ENCODE assay signal across 9 mouse cellular contexts in the genomic region with DNA sequence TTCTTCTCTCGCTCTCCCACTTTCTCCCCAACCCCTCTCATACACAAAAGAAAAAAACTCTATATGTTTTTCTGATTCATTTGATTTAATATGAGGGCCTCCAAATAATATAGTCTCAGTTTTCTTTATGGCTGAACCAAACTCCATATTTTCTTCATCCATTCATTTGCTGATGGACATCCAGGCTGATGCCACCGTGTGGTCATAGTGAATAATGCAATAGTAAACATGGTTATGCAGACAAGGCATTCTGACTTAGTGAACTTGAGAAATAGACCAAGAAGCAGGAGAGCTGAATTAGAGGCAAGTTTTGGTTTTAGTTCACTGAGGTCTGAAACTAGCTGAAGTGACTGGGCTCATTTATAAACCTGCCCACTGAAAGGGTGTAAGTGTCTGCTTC. TPM values are rescaled to one million over a fixed set of nuclear protein-coding genes. Genes with fewer than 3 reads are reported as not detected.
DNase-seq lines count a peak whose midpoint lies in the region; ATAC-seq and TF ChIP-seq lines count a peak whose summit lies in the region.
"Had no signal": no experiment of that assay in that cellular context is flagged by ENCODE, and none has a peak within 500 bp of the region (broad histone marks: within the 10 kb centered on the region; RNA-seq: fewer than 3 reads in every experiment).

No protein-coding gene starts in this region.

- 52% methylated on average over 2 of the region's 2 CpGs for WGBS in hindbrain, embryonic 14.5 days
- WGBS in hindbrain, embryonic 13.5 days: 58% methylated on average over 2 of the region's 2 CpGs
- 51% methylated on average over 2 of the region's 2 CpGs for WGBS in thymus, adult 2 months

- H3K27ac ChIP-seq in hindbrain, embryonic 14.5 days: no peak overlapping the region
- no peak overlapping the region for H3K27ac ChIP-seq in hindbrain, embryonic 13.5 days
- H3K27ac ChIP-seq in thymus, adult 2 months (ENCODE audit: control insufficient read depth, insufficient read depth, low read length): no peak overlapping the region

- no peak for ATAC-seq in hindbrain, embryonic 14.5 days (ENCODE audit: low FRiP score)
- no peak for ATAC-seq in hindbrain, embryonic 13.5 days (ENCODE audit: low FRiP score)
- ATAC-seq: hindbrain, embryonic 16.5 days had no signal

- H3K27me3 ChIP-seq in hindbrain, embryonic 14.5 days (ENCODE audit: control insufficient read depth, insufficient read depth, low read length): no peaks in the 10 kb centered on the region
- H3K27me3 ChIP-seq in hindbrain, embryonic 13.5 days: no peaks in the 10 kb centered on the region
- no peaks in the 10 kb centered on the region for H3K27me3 ChIP-seq in thymus, adult 2 months (ENCODE audit: control insufficient read depth, insufficient read depth, low read length)

- no peak overlapping the region for H3K4me3 ChIP-seq in hindbrain, embryonic 14.5 days (replicated peaks; ENCODE audit: low read length)
- H3K4me3 ChIP-seq in hindbrain, embryonic 13.5 days: no peak overlapping the region
- H3K4me3 ChIP-seq in thymus, adult 2 months (ENCODE audit: control insufficient read depth, insufficient read depth, low read length): no peak overlapping the region

- TF ChIP-seq CTCF in thymus, adult 2 months (IDR thresholded peaks at IDR 0.05; ENCODE audit: borderline replicate concordance, control insufficient read depth, extremely low read depth, insufficient read depth, low read length, poor library complexity): no peak

- no peak overlapping the region for H3K4me2 ChIP-seq in hindbrain, embryonic 14.5 days (replicated peaks)
- H3K4me2 ChIP-seq in hindbrain, embryonic 13.5 days: no peak overlapping the region

- H3K9me3 ChIP-seq in hindbrain, embryonic 14.5 days (ENCODE audit: control insufficient read depth, low read length): no peaks in the 10 kb centered on the region
- H3K9me3 ChIP-seq in hindbrain, embryonic 13.5 days: no peaks in the 10 kb centered on the region

- H3K4me1 ChIP-seq in hindbrain, embryonic 14.5 days (replicated peaks; ENCODE audit: control insufficient read depth, insufficient read depth, low read length): no peaks in the 10 kb centered on the region
- no peaks in the 10 kb centered on the region for H3K4me1 ChIP-seq in hindbrain, embryonic 13.5 days (replicated peaks)
- no peaks in the 10 kb centered on the region for H3K4me1 ChIP-seq in thymus, adult 2 months (replicated peaks; ENCODE audit: control insufficient read depth, insufficient read depth, low read length)

- peak; percentile 77 for DNase-seq in hindbrain, embryonic 14.5 days (ENCODE audit: low spot score)
- peak; percentile 28 to 43 for DNase-seq in B cell, adult 2 months
- peak; percentile 18 for DNase-seq in MEL-GATA-1-ER (ENCODE audit: extremely low read depth, low read depth)
- peak; percentile 72 for DNase-seq in induced T-regulatory cell, adult 2 months (ENCODE audit: low read depth)
- DNase-seq in urinary bladder, adult 2 months (ENCODE audit: low spot score): no peak
- DNase-seq in thymus, postnatal 36 days: no peak
- no peak for DNase-seq in thymus, adult 2 months

- no peaks in the 10 kb centered on the region for H3K36me3 ChIP-seq in hindbrain, embryonic 14.5 days (replicated peaks; ENCODE audit: control insufficient read depth, insufficient read depth)
- H3K36me3 ChIP-seq in hindbrain, embryonic 13.5 days: no peaks in the 10 kb centered on the region
- H3K36me3 ChIP-seq in thymus, adult 2 months (ENCODE audit: control insufficient read depth, insufficient read depth, low read length): no peaks in the 10 kb centered on the region

- H3K9ac ChIP-seq in hindbrain, embryonic 14.5 days: no peak overlapping the region
- H3K9ac ChIP-seq in hindbrain, embryonic 13.5 days: no peak overlapping the region

- no peak for TF ChIP-seq POLR2A in thymus, adult 2 months (IDR thresholded peaks at IDR 0.05; ENCODE audit: control insufficient read depth, extremely low read depth, insufficient read depth, low read length, poor library complexity)

RNA-seq across cellular contexts. Expression of a gene that starts 30.1 kb away (rescaled TPM):
- 27.8 and 30.6 TPM in 2 replicates for polyA plus RNA-seq in hindbrain, embryonic 14.5 days (2014; fragmentation: Nextera tagmentation; extraction: Ambion mirVana)
- 26.3 and 27.0 TPM in 2 replicates for polyA plus RNA-seq in hindbrain, embryonic 13.5 days (2015; fragmentation: Nextera tagmentation; extraction: Ambion mirVana)
- polyA plus RNA-seq in urinary bladder, adult 2 months (2012; rRNA removed): 26.2 and 26.6 TPM in 2 replicates
- polyA plus RNA-seq in thymus, adult 2 months (2012; rRNA removed): 45.4 and 52.5 TPM in 2 replicates

RNA-seq across cellular contexts. Expression of a gene that starts 30.6 kb away (rescaled TPM):
- 1.5 and 2.0 TPM in 2 replicates for polyA plus RNA-seq in hindbrain, embryonic 14.5 days (2014; fragmentation: Nextera tagmentation; extraction: Ambion mirVana)
- 1.1 and 1.8 TPM in 2 replicates for polyA plus RNA-seq in hindbrain, embryonic 13.5 days (2015; fragmentation: Nextera tagmentation; extraction: Ambion mirVana)
- 7.4 and 8.0 TPM in 2 replicates for polyA plus RNA-seq in urinary bladder, adult 2 months (2012; rRNA removed)
- 6.0 and 7.3 TPM in 2 replicates for polyA plus RNA-seq in thymus, adult 2 months (2012; rRNA removed)

Comparison
In these comparisons a context has a peak if more than half of its experiments do, and no peak if none do; other contexts are left out.
1. DNase-seq: peak in hindbrain, embryonic 14.5 days (single experiment), B cell, adult 2 months (2 of 2), MEL-GATA-1-ER (single experiment) and induced T-regulatory cell, adult 2 months (single experiment); none in urinary bladder, adult 2 months (single experiment), thymus, postnatal 36 days (0 of 2) and thymus, adult 2 months (single experiment).